Mouse (Mus musculus) forebrain, postnatal 0 days (tissue): ENCODE data around the gene Ap1m1. TPM values are rescaled to one million over a fixed set of nuclear protein-coding genes. Genes with fewer than 3 reads are reported as not detected.

Experiments
- ATAC-seq: fragments of 200-750 bp; cut with Nextera tagmentation; 2 replicates; pipeline ENCODE4 v1.8.0; 2017; ENCODE audit warnings: mild to moderate bottlenecking, moderate library complexity
- DNase-seq: peaks from one replicate; pipeline ENCODE4 v3.0.0-alpha.2; 2015
- H3K27ac ChIP-seq: fragments of 300-500 bp; sonication (generic); 2 replicates; pipeline ENCODE4 v1.5.1; 2014; ENCODE audit warnings: low read depth, mild to moderate bottlenecking, antibody characterized with exemption, low read length, moderate library complexity, mixed read lengths
- H3K27me3 ChIP-seq: fragments of 300-500 bp; sonication (generic); 2 replicates; pipeline ENCODE4 v1.6.1; 2014; ENCODE audit warnings: mild to moderate bottlenecking, low read length, mixed read lengths; ENCODE audit not compliant: insufficient read depth
- H3K36me3 ChIP-seq: fragments of 300-500 bp; sonication (generic); 2 replicates; pipeline ENCODE4 v1.6.1; 2014; ENCODE audit warnings: mild to moderate bottlenecking, moderate library complexity; ENCODE audit not compliant: insufficient read depth
- H3K4me1 ChIP-seq: fragments of 300-500 bp; sonication (generic); 2 replicates; pipeline ENCODE4 v1.6.1; 2014; ENCODE audit warnings: antibody characterized with exemption; ENCODE audit not compliant: insufficient read depth
- H3K4me2 ChIP-seq: fragments of 300-500 bp; sonication (generic); 2 replicates; pipeline ENCODE4 v1.6.1; 2014; ENCODE audit warnings: low read depth, mild to moderate bottlenecking, moderate library complexity
- H3K4me3 ChIP-seq: fragments of 300-500 bp; sonication (generic); 2 replicates; pipeline ENCODE4 v1.5.1; 2014; ENCODE audit warnings: low read depth, low read length, mixed read lengths
- H3K9ac ChIP-seq: fragments of 300-500 bp; sonication (generic); 2 replicates; pipeline ENCODE4 v1.6.1; 2014; ENCODE audit warnings: mild to moderate bottlenecking
- H3K9me3 ChIP-seq: fragments of 300-500 bp; sonication (generic); 2 replicates; pipeline ENCODE4 v1.6.1; 2016; ENCODE audit warnings: low read length
- CTCF ChIP-seq: sonication (generic); IDR thresholded peaks from 2 replicates; pipeline ENCODE4 v1.5.1; 2016; ENCODE audit warnings: antibody characterized with exemption, control low read depth, low read depth
- whole genome bisulfite sequencing: fragments of 180-500 bp; shearing (Covaris S2); extraction: QIAGEN DNeasy Blood & Tissue Kit; methylation state at CpG from one replicate; pipeline ENCODE4 v1.1.7; 2014; 5-methylcytosine and 5-hydroxymethylcytosine counted together
- polyA plus RNA-seq: library from polyadenylated mRNA; unstranded; fragments of >200 nt; fragmentation: Nextera tagmentation; extraction: Ambion mirVana; gene quantifications from 2 replicates; pipeline ENCODE4 v1.2.1, GENCODE M21; 2015
- total RNA-seq: library from RNA; depleted of rRNA; stranded (reverse); fragments of >200 nt; gene quantifications from 2 replicates; pipeline ENCODE4 v1.2.3, GENCODE M21; 2014

Ap1m1 gene
- total and polyA plus RNA-seq, 2 experiments from 2014 or later: 74.8 to 243 TPM

- H3K4me3 ChIP-seq: peak within 1 kb of the TSS; percentile 77
- no peaks in the 10 kb centered on the region for H3K9me3 ChIP-seq
- H3K4me1 ChIP-seq: 0 out of 2 replicates have a peak, but pooled peaks cover 8% of the 10 kb centered on the region
- TF ChIP-seq CTCF: no peak
- H3K9ac ChIP-seq: peak within 1 kb of the TSS; percentile 69
- peak; percentile 99 for ATAC-seq
- peaks cover 4% of the 10 kb centered on the region; the same call in 1 of the 2 replicates for H3K27me3 ChIP-seq
- peak; percentile 96 for DNase-seq
- peak within 1 kb of the TSS; percentile 77 for H3K27ac ChIP-seq
- H3K36me3 ChIP-seq: peaks cover 13% of the 10 kb centered on the region
- peak within 1 kb of the TSS; percentile 78 for H3K4me2 ChIP-seq
- 12% methylated on average over 39 of the region's 39 CpGs for WGBS
These were observed 20.1 kb upstream of the Ap1m1 start, which contains the start of gene Fam32a for GRCm38 (mm10) chr8:72219541-72220363. TSS of gene Fam32a (plus strand) at chr8:72219730.

GRCm38 (mm10) chr8:72220758-72221157 lies 19.1 kb upstream of the Ap1m1 start:
- 0 out of 2 replicates have a peak, but pooled peaks cover 8% of the 10 kb centered on the region for H3K4me1 ChIP-seq
- DNase-seq (no peak), ATAC-seq (no peak)
- H3K4me2 ChIP-seq: peak overlapping the region; percentile 78
- peaks cover 13% of the 10 kb centered on the region for H3K36me3 ChIP-seq
- H3K9me3 ChIP-seq: no peaks in the 10 kb centered on the region
- no peaks in the 10 kb centered on the region for H3K27me3 ChIP-seq
- TF ChIP-seq CTCF: no peak
- H3K9ac ChIP-seq: no peak overlapping the region
- H3K4me3 ChIP-seq: peak overlapping the region; percentile 77; the same call in 1 of the 2 replicates
- H3K27ac ChIP-seq: no peak overlapping the region
- 84% methylated on average over 4 of the region's 4 CpGs for WGBS

- Histone ChIP-seq H3K9me3 (no peaks in the 10 kb centered on the region), H3K36me3 (peaks cover 13% of the 10 kb centered on the region), H3K4me2 (no peak overlapping the region), H3K4me3 (no peak overlapping the region), H3K27me3 (no peaks in the 10 kb centered on the region), H3K9ac (no peak overlapping the region), H3K4me1 (0 out of 2 replicates have a peak, but pooled peaks cover 8% of the 10 kb centered on the region), H3K27ac (no peak overlapping the region)
- DNase-seq (no peak), ATAC-seq (no peak)
- 86% methylated on average over 5 of the region's 5 CpGs for WGBS
- TF ChIP-seq CTCF: no peak
These were observed 17.2 kb upstream of the Ap1m1 start for GRCm38 (mm10) chr8:72222656-72223055.

- no peak for DNase-seq
- no peaks in the 10 kb centered on the region for H3K27me3 ChIP-seq
- H3K9me3 ChIP-seq: no peaks in the 10 kb centered on the region
- H3K4me2 ChIP-seq: peak overlapping the region; percentile 78
- H3K9ac ChIP-seq: peak overlapping the region; percentile 63
- TF ChIP-seq CTCF: no peak
- H3K4me1 ChIP-seq: peaks cover 11% of the 10 kb centered on the region; the same call in 1 of the 2 replicates
- H3K4me3 ChIP-seq: peak overlapping the region; percentile 63
- under 1% methylated on average over 24 of the region's 24 CpGs for WGBS
- peak overlapping the region; percentile 87 for H3K27ac ChIP-seq
- H3K36me3 ChIP-seq: no peaks in the 10 kb centered on the region
- ATAC-seq: no peak
These were observed 565 bp downstream of the Ap1m1 start for GRCm38 (mm10) chr8:72240403-72240763.

- Histone ChIP-seq H3K9me3 (no peaks in the 10 kb centered on the region), H3K27me3 (no peaks in the 10 kb centered on the region), H3K9ac (peak overlapping the region; percentile 63), H3K36me3 (no peaks in the 10 kb centered on the region), H3K4me2 (peak overlapping the region; percentile 78), H3K4me1 (peaks cover 11% of the 10 kb centered on the region; the same call in 1 of the 2 replicates), H3K27ac (no peak overlapping the region), H3K4me3 (peak overlapping the region; percentile 63)
- TF ChIP-seq CTCF: no peak
- ATAC-seq (no peak), DNase-seq (peak; percentile 20)
- WGBS: 65% methylated on average over 7 of the region's 7 CpGs
These were observed 1.1 kb downstream of the Ap1m1 start for GRCm38 (mm10) chr8:72240951-72241350.

GRCm38 (mm10) chr8:72242226-72242625 lies 2.4 kb downstream of the Ap1m1 start:
- Histone ChIP-seq H3K36me3 (peaks cover 11% of the 10 kb centered on the region), H3K27ac (no peak overlapping the region), H3K9ac (no peak overlapping the region), H3K9me3 (no peaks in the 10 kb centered on the region), H3K4me1 (peaks cover 11% of the 10 kb centered on the region; the same call in 1 of the 2 replicates), H3K4me2 (no peak overlapping the region), H3K4me3 (no peak overlapping the region), H3K27me3 (no peaks in the 10 kb centered on the region)
- no peak for DNase-seq
- no peak for ATAC-seq
- no peak for TF ChIP-seq CTCF
- WGBS: 93% methylated on average over 1 of the region's 1 CpGs

- no peak overlapping the region for H3K4me2 ChIP-seq
- TF ChIP-seq CTCF: no peak
- H3K27me3 ChIP-seq: no peaks in the 10 kb centered on the region
- 70% methylated on average over 2 of the region's 2 CpGs for WGBS
- no peaks in the 10 kb centered on the region for H3K9me3 ChIP-seq
- no peak overlapping the region for H3K9ac ChIP-seq
- H3K27ac ChIP-seq: no peak overlapping the region
- H3K36me3 ChIP-seq: peaks cover 23% of the 10 kb centered on the region
- H3K4me3 ChIP-seq: no peak overlapping the region
- ATAC-seq (no peak), DNase-seq (no peak)
- H3K4me1 ChIP-seq: peaks cover 11% of the 10 kb centered on the region; the same call in 1 of the 2 replicates
These were observed 4.8 kb downstream of the Ap1m1 start for GRCm38 (mm10) chr8:72244610-72245009.
